Mouse (Mus musculus) heart, embryonic 14.5 days (tissue): ENCODE results near the gene Igf2bp3. TPM values are rescaled to one million over a fixed set of nuclear protein-coding genes. Genes with fewer than 3 reads are reported as not detected.

ENCODE experiments used
- ATAC-seq: fragments of 200-750 bp; cut with Nextera tagmentation; 2 replicates; pipeline ENCODE4 v1.8.0; 2017; ENCODE audit warnings: low read depth, moderate TSS enrichment; ENCODE audit not compliant: insufficient number of reproducible peaks, insufficient read depth, low FRiP score
- H3K27ac ChIP-seq, 2 experiments: fragments of 200-500 bp in 1 of 2; fragments of 300-500 bp in 1 of 2; sonication (generic) in 1 of 2; replicated peaks in 1 of 2; 2 replicates each; pipeline ENCODE4 v1.5.1; 2012 to 2014; ENCODE audit warnings: low read depth in 2 of 2, low read length in 2 of 2, control low read depth in 1 of 2, mild to moderate bottlenecking in 1 of 2, mixed read lengths in 1 of 2; ENCODE audit not compliant: control insufficient read depth in 1 of 2, insufficient read depth in 1 of 2
- H3K27me3 ChIP-seq: fragments of 300-500 bp; sonication (generic); 2 replicates; pipeline ENCODE4 v1.6.1; 2014; ENCODE audit warnings: mild to moderate bottlenecking, low read length, control low read depth; ENCODE audit not compliant: control insufficient read depth, insufficient read depth
- H3K36me3 ChIP-seq: fragments of 300-500 bp; sonication (generic); 2 replicates; pipeline ENCODE4 v1.6.1; 2014; ENCODE audit warnings: mild to moderate bottlenecking, control low read depth, low read length, mixed read lengths; ENCODE audit not compliant: control insufficient read depth, insufficient read depth
- H3K4me1 ChIP-seq, 2 experiments: fragments of 200-500 bp in 1 of 2; fragments of 300-500 bp in 1 of 2; sonication (generic) in 1 of 2; 2 replicates each; pipeline ENCODE4 v1.6.1; 2012 to 2014; ENCODE audit warnings: low read length in 2 of 2, control low read depth in 1 of 2, mixed read lengths in 1 of 2; ENCODE audit not compliant: control insufficient read depth in 2 of 2, insufficient read depth in 2 of 2
- H3K4me2 ChIP-seq: fragments of 300-500 bp; sonication (generic); 2 replicates; pipeline ENCODE4 v1.6.1; 2014; ENCODE audit warnings: mild to moderate bottlenecking, low read length
- H3K4me3 ChIP-seq, 2 experiments: fragments of 200-500 bp in 1 of 2; fragments of 300-500 bp in 1 of 2; sonication (generic) in 1 of 2; 2 replicates each; pipeline ENCODE4 v1.5.1; 2012 to 2014; ENCODE audit warnings: low read length in 2 of 2, mild to moderate bottlenecking in 2 of 2, control low read depth in 1 of 2, low read depth in 1 of 2, moderate library complexity in 1 of 2; ENCODE audit not compliant: control insufficient read depth in 1 of 2, insufficient read depth in 1 of 2
- H3K9ac ChIP-seq: fragments of 300-500 bp; sonication (generic); 2 replicates; pipeline ENCODE4 v1.6.1; 2014; ENCODE audit warnings: mild to moderate bottlenecking, low read length
- H3K9me3 ChIP-seq: fragments of 300-500 bp; sonication (generic); 2 replicates; pipeline ENCODE4 v1.6.1; 2016; ENCODE audit warnings: low read length, control low read depth; ENCODE audit not compliant: control insufficient read depth
- WGBS: fragments of 180-500 bp; shearing (Covaris S2); extraction: QIAGEN DNeasy Blood & Tissue Kit; methylation state at CpG from one replicate; pipeline ENCODE4 v1.1.7; 2014; 5-methylcytosine and 5-hydroxymethylcytosine counted together
- polyA plus RNA-seq: library from polyadenylated mRNA; unstranded; fragments of >200 nt; fragmentation: Nextera tagmentation; extraction: Ambion mirVana; gene quantifications from 2 replicates; pipeline ENCODE4 v1.2.1, GENCODE M21; 2014

The Igf2bp3 gene
- polyA plus RNA-seq, 1 experiment from 2014 or later = 44.2 TPM

DNA sequence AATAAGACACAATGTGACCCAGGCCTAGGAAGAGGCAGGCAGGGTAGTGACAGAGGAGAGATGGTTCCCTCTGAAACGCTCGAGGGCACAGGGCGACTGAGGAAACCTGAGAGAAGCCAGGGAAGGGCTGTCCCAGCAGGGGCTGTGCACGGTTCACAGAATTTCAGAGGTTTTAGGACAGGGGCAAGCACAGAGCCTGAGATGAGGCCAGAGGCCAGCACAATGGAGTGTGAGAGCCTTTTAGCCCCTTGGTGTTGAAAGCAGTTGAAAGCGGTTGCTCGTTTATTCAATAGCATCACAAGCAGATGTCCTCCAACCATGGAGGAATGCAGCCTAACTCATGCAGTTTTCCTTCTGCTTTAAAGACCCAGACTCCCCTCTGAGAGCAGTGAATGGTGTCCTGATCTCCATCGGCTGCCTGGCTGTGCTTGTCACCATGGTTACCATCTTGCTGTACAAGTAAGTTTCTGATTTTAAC lies 159.5 kb downstream of the Igf2bp3 start:
- ATAC-seq = no peak
- Histone ChIP-seq H3K36me3 (no peaks in the 10 kb centered on the region), H3K4me3 (no peak overlapping the region), H3K27ac (no peak overlapping the region), H3K4me1 (no peaks in the 10 kb centered on the region), H3K27me3 (no peaks in the 10 kb centered on the region), H3K9ac (no peak overlapping the region), H3K4me2 (no peak overlapping the region), H3K9me3 (no peaks in the 10 kb centered on the region)
- 42% methylated on average over 7 of the region's 7 CpGs for WGBS

DNA sequence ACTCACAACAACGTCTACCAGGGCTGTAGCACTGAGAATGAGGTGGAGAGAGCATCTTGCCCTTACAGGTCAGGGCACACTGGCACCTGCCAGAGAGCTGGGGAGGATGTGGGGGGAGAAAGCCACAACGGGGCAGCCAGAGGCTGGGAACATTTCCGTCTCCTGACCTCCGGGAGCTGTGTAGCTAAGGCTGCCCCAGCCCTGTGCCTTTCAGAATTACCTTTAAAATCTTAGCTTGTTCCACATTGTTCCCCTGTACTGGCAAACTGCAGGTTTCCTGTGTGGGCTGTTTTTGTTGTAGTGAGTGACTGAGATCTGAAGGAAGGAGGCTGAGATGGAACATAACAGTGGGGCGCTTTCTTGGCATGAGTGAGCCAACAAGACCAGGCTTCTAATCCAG lies 162.6 kb downstream of the Igf2bp3 start:
- no peak for ATAC-seq
- Histone ChIP-seq H3K9ac (no peak overlapping the region), H3K27me3 (no peaks in the 10 kb centered on the region), H3K9me3 (no peaks in the 10 kb centered on the region), H3K27ac (no peak overlapping the region), H3K4me3 (no peak overlapping the region), H3K4me1 (no peaks in the 10 kb centered on the region), H3K36me3 (no peaks in the 10 kb centered on the region), H3K4me2 (no peak overlapping the region)
- 60% methylated on average over 5 of the region's 5 CpGs for WGBS

DNA sequence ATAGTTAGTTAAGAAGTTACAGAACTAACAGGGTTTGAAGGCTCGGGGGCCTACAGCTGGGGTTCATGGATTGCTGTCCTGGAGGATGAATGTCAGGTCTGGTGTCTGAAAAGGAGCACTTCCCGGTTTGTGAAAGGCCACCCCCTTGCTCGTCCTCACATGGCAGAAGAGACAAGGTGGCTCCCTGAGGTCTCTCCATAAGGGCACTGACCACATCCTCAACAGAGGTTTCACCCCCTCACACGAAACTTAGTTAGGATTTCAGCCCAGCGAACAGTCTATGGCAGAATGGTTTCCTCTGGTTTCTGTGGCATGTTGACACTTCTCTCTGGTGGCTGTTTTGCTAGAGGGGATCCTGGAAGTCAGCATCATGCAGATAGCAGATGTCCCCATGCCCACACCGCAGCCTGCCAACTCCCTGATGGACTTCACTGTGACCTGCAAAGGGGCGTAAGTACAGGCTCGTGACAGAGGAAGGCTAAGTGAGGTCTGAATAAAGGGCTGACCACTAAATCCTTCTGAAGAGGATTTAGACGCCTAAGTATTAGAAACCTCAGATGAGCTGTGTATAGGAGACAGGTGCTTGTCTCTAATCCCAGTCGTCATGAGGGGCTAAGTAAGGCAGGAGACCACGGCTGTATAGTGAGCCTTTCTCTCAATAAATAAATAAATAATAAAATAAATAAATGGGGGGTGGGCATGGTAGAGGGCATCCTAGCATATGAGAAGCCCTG lies 163.9 kb downstream of the Igf2bp3 start:
- H3K4me2 ChIP-seq = no peak overlapping the region
- WGBS = 70% methylated on average over 11 of the region's 11 CpGs

DNA sequence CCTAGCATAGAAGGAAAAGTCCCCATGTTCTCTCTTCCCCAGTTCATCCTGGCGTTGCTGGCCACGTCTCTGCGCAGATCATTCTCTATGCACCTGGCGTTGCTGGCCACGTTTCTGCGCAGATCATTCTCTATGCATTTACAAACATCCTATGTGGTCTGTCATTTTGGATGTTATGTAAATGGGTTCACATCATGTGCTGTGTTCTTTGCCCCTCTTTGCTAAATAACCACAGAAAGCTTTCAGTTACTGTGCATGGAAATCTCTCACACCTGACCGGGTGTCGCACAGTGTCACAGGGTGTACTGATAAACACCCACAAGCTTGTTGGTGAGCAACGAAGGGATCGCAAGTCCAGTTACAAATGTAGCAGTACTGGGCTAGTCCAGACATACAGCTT lies 166.4 kb downstream of the Igf2bp3 start:
- H3K9ac ChIP-seq = no peak overlapping the region
- WGBS = 88% methylated on average over 10 of the region's 10 CpGs
- no peak overlapping the region for H3K4me2 ChIP-seq
- ATAC-seq = no peak
- no peak overlapping the region for H3K4me3 ChIP-seq
- H3K9me3 ChIP-seq = no peaks in the 10 kb centered on the region
- no peak overlapping the region for H3K27ac ChIP-seq
- H3K4me1 ChIP-seq = no peaks in the 10 kb centered on the region
- H3K27me3 ChIP-seq = no peaks in the 10 kb centered on the region
- H3K36me3 ChIP-seq = no peaks in the 10 kb centered on the region

More for the DNA sequence above, 163.9 kb downstream of the Igf2bp3 start:
- Histone ChIP-seq H3K27me3 (no peaks in the 10 kb centered on the region), H3K4me1 (no peaks in the 10 kb centered on the region), H3K9ac (no peak overlapping the region), H3K36me3 (no peaks in the 10 kb centered on the region), H3K4me3 (no peak overlapping the region), H3K27ac (no peak overlapping the region), H3K9me3 (no peaks in the 10 kb centered on the region)
- no peak for ATAC-seq

DNA sequence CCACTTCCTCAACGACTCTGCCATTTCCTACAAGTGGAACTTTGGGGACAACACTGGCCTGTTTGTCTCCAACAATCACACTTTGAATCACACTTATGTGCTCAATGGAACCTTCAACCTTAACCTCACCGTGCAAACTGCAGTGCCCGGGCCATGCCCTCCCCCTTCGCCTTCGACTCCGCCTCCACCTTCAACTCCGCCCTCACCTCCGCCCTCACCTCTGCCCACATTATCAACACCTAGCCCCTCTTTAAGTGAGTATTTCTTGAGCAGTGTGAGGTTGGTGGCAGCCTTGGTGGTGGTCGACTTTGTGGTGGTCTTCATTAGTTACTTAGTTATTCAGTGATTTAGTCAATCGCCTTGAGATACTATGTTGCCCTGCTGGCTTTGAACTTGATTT lies 166.9 kb downstream of the Igf2bp3 start:
- Histone ChIP-seq H3K36me3 (no peaks in the 10 kb centered on the region), H3K27ac (no peak overlapping the region), H3K4me2 (no peak overlapping the region), H3K9ac (no peak overlapping the region), H3K9me3 (no peaks in the 10 kb centered on the region), H3K4me1 (no peaks in the 10 kb centered on the region), H3K27me3 (no peaks in the 10 kb centered on the region), H3K4me3 (no peak overlapping the region)
- 53% methylated on average over 10 of the region's 10 CpGs for WGBS
- ATAC-seq = no peak

DNA sequence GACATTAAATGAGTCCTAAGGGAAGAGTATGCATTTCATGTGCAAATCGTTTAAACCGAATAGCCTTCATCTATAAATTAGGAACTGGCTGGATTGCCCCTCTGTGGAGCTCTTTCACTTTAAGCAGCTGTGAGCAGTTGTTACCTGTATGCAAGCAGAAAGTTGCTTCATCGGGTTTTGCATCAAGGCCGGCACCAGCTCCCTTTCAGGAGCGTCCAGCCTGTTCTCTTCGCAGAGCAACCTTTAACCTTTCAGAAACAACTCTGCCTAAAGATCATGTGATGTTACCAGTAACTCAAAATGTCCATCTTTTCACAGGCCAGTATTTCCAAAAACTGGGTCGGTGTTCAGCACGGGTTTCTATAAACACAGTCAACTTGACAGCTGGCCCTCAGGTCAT lies 167.8 kb downstream of the Igf2bp3 start:
- H3K9ac ChIP-seq = no peak overlapping the region
- no peaks in the 10 kb centered on the region for H3K27me3 ChIP-seq
- no peaks in the 10 kb centered on the region for H3K36me3 ChIP-seq
- WGBS = 78% methylated on average over 8 of the region's 8 CpGs
- no peak for ATAC-seq
- H3K4me1 ChIP-seq = no peaks in the 10 kb centered on the region
- H3K9me3 ChIP-seq = no peaks in the 10 kb centered on the region
- no peak overlapping the region for H3K4me3 ChIP-seq
- H3K27ac ChIP-seq = no peak overlapping the region
- no peak overlapping the region for H3K4me2 ChIP-seq

DNA sequence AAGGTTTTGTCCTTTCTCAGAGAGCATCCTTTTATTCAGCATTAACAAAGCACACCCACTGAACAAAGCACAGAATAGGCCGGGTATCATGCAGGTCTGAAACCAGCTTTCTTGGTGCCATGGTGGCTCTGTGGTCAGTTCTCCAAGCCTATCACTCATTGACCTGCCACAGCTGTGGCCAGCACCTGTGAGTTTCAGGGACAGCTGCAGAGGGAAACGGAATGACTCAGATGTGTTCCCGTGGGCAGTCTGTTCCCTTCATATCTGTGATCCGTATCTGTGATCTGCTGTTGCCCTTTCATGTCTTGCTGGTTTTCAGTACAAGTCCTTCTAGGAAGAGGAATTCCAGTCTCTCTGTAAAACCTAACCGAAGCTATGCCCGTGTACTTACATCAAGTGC lies 168.3 kb downstream of the Igf2bp3 start:
- no peaks in the 10 kb centered on the region for H3K27me3 ChIP-seq
- H3K27ac ChIP-seq = no peak overlapping the region
- H3K4me3 ChIP-seq = no peak overlapping the region
- H3K9me3 ChIP-seq = no peaks in the 10 kb centered on the region
- no peak overlapping the region for H3K4me2 ChIP-seq
- no peaks in the 10 kb centered on the region for H3K4me1 ChIP-seq
- H3K36me3 ChIP-seq = no peaks in the 10 kb centered on the region
- ATAC-seq = no peak
- no peak overlapping the region for H3K9ac ChIP-seq
- 70% methylated on average over 6 of the region's 6 CpGs for WGBS
